Mouse (Mus musculus): ENCODE results near the gene Dapk2.

GRCm38 (mm10) chr9:66279647-66280046 is 121.6 kb downstream of the Dapk2 start:
- TF ChIP-seq GATA1 (IDR thresholded peaks at IDR 0.05; ENCODE audit: low read length) (no peak), TAL1 (IDR thresholded peaks at IDR 0.05; ENCODE audit: low read length) (no peak)
